Mouse (Mus musculus) cortical plate, adult 2 months (tissue): ENCODE measurements at regions not wholly inside any gene's neighbourhood (a gene's known extent, or its start where the extent isn't known, plus 50 kb on each side); places are given as distances from the start of the nearest gene placed in this dataset.

ENCODE experiments used
- H3K27ac ChIP-seq: fragments of 200-500 bp; 2 replicates; pipeline ENCODE4 v1.5.1; 2012; ENCODE audit warnings: low read length, control low read depth, inconsistent platforms; ENCODE audit not compliant: insufficient read depth
- H3K4me1 ChIP-seq: fragments of 200-500 bp; 2 replicates; pipeline ENCODE4 v1.6.1; 2011; ENCODE audit warnings: low read length; ENCODE audit not compliant: control insufficient read depth, insufficient read depth
- H3K4me3 ChIP-seq: fragments of 200-500 bp; 2 replicates; pipeline ENCODE4 v1.5.1; 2011; ENCODE audit warnings: mild to moderate bottlenecking, low read length, control low read depth; ENCODE audit not compliant: insufficient read depth
- CTCF ChIP-seq: fragments of 200-500 bp; IDR thresholded peaks from 2 replicates; pipeline ENCODE4 v1.5.1; 2011; ENCODE audit warnings: mild to moderate bottlenecking, control low read depth, low read length; ENCODE audit not compliant: insufficient read depth; ENCODE audit errors: extremely low read depth
- POLR2A ChIP-seq: fragments of 200-500 bp; IDR thresholded peaks from 2 replicates; pipeline ENCODE4 v1.6.1; 2011; ENCODE audit warnings: mild to moderate bottlenecking, low read length, control low read depth; ENCODE audit not compliant: insufficient read depth; ENCODE audit errors: extremely low read depth

- H3K4me1 ChIP-seq, result no peaks in the 10 kb centered on the region
- TF ChIP-seq CTCF (no peak), POLR2A (no peak)
Observed at GRCm38 (mm10) chr19:15033921-15034320, 436.1 kb upstream of the Tle4 start.

GRCm38 (mm10) chr19:15033396-15033795 lies 435.5 kb upstream of the Tle4 start:
- H3K4me1 ChIP-seq, result no peaks in the 10 kb centered on the region
- TF ChIP-seq POLR2A, result no peak
- TF ChIP-seq CTCF, result no peak
- H3K27ac ChIP-seq, result no peak overlapping the region
- no peak overlapping the region for H3K4me3 ChIP-seq

More at GRCm38 (mm10) chr19:15033921-15034320, 436.1 kb upstream of the Tle4 start:
- Histone ChIP-seq H3K27ac (no peak overlapping the region), H3K4me3 (no peak overlapping the region)

DNA sequence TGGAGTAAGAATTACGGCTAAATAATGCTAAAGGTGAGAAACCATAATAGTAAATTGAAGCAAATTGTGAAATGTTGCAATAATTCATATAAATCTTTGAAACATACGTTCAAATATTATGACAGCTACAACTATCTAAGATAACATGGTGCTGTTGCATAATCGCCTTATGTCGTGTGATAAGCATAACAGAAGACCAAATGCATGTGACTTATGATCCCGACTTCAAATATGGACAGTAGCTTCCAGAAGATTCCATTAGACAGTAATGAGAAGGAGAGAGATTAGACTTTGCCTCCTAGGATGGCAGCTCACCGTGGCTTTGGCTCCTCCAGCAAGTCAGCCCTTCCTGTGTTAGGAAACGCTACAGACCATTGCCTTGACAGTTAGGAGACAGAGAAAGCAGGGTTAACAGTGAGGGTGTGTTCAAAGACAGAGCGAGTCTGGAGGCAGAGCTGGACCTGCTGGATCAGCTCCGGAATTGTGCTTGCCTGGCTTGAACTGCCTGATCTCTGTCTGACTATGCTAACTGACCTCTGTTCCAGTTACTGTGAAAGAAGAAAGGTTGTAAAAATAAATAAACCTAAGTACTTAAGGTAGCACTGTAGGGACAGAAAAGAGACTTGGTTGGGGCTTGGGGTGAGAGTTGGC lies 434.6 kb upstream of the Tle4 start:
- Histone ChIP-seq H3K4me1 (no peaks in the 10 kb centered on the region), H3K4me3 (no peak overlapping the region), H3K27ac (no peak overlapping the region)
- TF ChIP-seq CTCF (no peak), POLR2A (no peak)

GRCm38 (mm10) chr19:15031483-15031882 lies 433.6 kb upstream of the Tle4 start:
- no peak for TF ChIP-seq CTCF
- no peak for TF ChIP-seq POLR2A
- H3K4me3 ChIP-seq, result no peak overlapping the region
- no peak overlapping the region for H3K27ac ChIP-seq
- no peaks in the 10 kb centered on the region for H3K4me1 ChIP-seq

GRCm38 (mm10) chr19:15003596-15003995 lies 405.7 kb upstream of the Tle4 start:
- H3K4me1 ChIP-seq, result no peaks in the 10 kb centered on the region
- TF ChIP-seq POLR2A, result no peak
- no peak for TF ChIP-seq CTCF
- no peak overlapping the region for H3K4me3 ChIP-seq
- no peak overlapping the region for H3K27ac ChIP-seq

- TF ChIP-seq POLR2A (no peak), CTCF (no peak)
- Histone ChIP-seq H3K4me1 (no peaks in the 10 kb centered on the region), H3K4me3 (no peak overlapping the region), H3K27ac (no peak overlapping the region)
Observed at GRCm38 (mm10) chr19:14993344-14993743, 395.5 kb upstream of the Tle4 start.

- no peak for TF ChIP-seq POLR2A
- no peak for TF ChIP-seq CTCF
- Histone ChIP-seq H3K4me3 (no peak overlapping the region), H3K4me1 (no peaks in the 10 kb centered on the region), H3K27ac (no peak overlapping the region)
Observed at GRCm38 (mm10) chr19:14970161-14970560, 372.3 kb upstream of the Tle4 start.

DNA sequence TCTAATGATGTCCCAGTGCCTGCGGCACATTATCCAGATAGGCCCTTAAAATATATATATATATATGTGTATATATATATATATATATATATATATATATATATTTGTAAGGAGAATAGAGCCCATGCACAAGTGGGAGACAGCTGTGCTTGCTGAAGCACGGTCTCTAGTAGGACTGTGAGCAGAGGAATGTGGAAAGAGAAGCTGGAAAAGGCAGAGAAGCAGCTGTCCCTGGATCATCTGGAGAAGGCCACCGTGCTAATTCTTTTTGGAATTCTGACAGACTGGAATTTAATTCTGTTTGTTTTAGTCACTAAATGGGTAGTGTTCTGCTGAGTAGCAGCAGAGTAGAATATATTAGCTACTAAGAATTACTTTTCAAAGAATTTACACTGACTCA lies 370.4 kb upstream of the Tle4 start:
- no peaks in the 10 kb centered on the region for H3K4me1 ChIP-seq
- no peak for TF ChIP-seq CTCF
- TF ChIP-seq POLR2A, result no peak
- H3K4me3 ChIP-seq, result no peak overlapping the region
- H3K27ac ChIP-seq, result no peak overlapping the region

DNA sequence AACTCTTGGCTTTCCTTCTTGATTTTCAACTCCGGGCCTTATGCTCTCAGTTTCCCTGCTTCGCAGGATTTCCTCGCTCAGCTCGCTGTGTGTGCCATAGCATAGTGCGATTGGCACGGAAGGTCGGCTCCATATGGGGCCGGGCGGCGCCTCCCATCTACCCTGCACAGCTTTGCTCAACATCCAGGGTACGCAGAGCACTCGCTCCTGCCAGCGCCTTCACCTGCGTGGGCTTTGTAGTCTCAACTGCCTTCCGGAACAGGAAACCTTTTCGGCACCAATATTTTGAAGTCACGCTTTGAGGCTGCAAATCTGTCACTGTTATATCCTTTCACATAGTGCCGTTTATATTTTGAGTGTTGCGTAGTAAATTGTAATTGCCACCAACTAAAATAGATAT lies 359.9 kb upstream of the Tle4 start:
- TF ChIP-seq CTCF (no peak), POLR2A (no peak)
- no peak overlapping the region for H3K4me3 ChIP-seq
- H3K4me1 ChIP-seq, result no peaks in the 10 kb centered on the region
- no peak overlapping the region for H3K27ac ChIP-seq

- TF ChIP-seq CTCF (no peak), POLR2A (no peak)
Observed at GRCm38 (mm10) chr19:14957154-14957553, 359.3 kb upstream of the Tle4 start.

GRCm38 (mm10) chr19:14956392-14956791 lies 358.5 kb upstream of the Tle4 start:
- Histone ChIP-seq H3K4me1 (no peaks in the 10 kb centered on the region), H3K4me3 (no peak overlapping the region), H3K27ac (no peak overlapping the region)
- TF ChIP-seq POLR2A (no peak), CTCF (no peak)

More at GRCm38 (mm10) chr19:14957154-14957553, 359.3 kb upstream of the Tle4 start:
- no peak overlapping the region for H3K27ac ChIP-seq
- no peaks in the 10 kb centered on the region for H3K4me1 ChIP-seq
- no peak overlapping the region for H3K4me3 ChIP-seq
